Mouse (Mus musculus): ENCODE measurements around the gene Tex50. TPM values are rescaled to one million over a fixed set of nuclear protein-coding genes. Genes with fewer than 3 reads are reported as not detected.

Gene Tex50
- total and polyA plus RNA-seq, 3 experiments, result not detected

- Histone ChIP-seq H3K9ac (ENCODE audit: insufficient read depth, low read depth) (peak overlapping the region; percentile 50), H3K4me2 (ENCODE audit: insufficient read depth, low read depth, poor library complexity, severe bottlenecking) (peak overlapping the region; percentile 82), H3K4me1 (ENCODE audit: control insufficient read depth in 1 of 2, insufficient read depth in 2 of 2) (peaks cover 7 to 17% of the 10 kb centered on the region in 2 experiments; a peak in 2 of 4 replicates), H3K79me2 (replicated peaks; ENCODE audit: control insufficient read depth, extremely low read depth, insufficient read depth, poor library complexity, severe bottlenecking) (no peaks in the 10 kb centered on the region), H3K27me3 (replicated peaks) (no peaks in the 10 kb centered on the region), H3K4me3 (replicated peaks in 1 of 3; ENCODE audit: low read depth in 2 of 3, low read length in 2 of 3, poor library complexity in 1 of 3) (peak overlapping the region; percentile 48 to 60 (median 58)), H3K27ac (ENCODE audit: insufficient read depth, low read depth) (no peak overlapping the region), H3K9me3 (replicated peaks; ENCODE audit: low read length) (peaks cover 2% of the 10 kb centered on the region), H3K36me3 (replicated peaks in 1 of 2; ENCODE audit: control insufficient read depth in 1 of 2, insufficient read depth in 1 of 2, low read length in 1 of 2) (no peaks in the 10 kb centered on the region)
- in situ Hi-C loops (cut with MboI; ENCODE audit: low pct_ligation_motif_present, low pct_unique_long_range_greater_than_20kb, low sequenced_read_pairs), result loop anchor here (25.0 kb wide), 2 partner anchors 258 to 333 kb away; no protein-coding TSS in a partner anchor
- dilution Hi-C loops (cut with MboI; ENCODE audit: extremely low pct_ligation_motif_present, extremely low pct_unique_long_range_greater_than_20kb, low sequenced_read_pairs), result no loop called here
- DNase-seq (ENCODE audit: extremely low read depth), result peak; percentile 75
- TF ChIP-seq USF2 (conservative IDR thresholded peaks at IDR 0.05; ENCODE audit: low read depth, low read length) (no peak), ETS1 (conservative IDR thresholded peaks at IDR 0.05; ENCODE audit: low read depth, low read length) (no peak), ZMIZ1 (IDR thresholded peaks at IDR 0.05; ENCODE audit: low read depth, low read length) (no peak), MEF2A (IDR thresholded peaks at IDR 0.05; ENCODE audit: borderline replicate concordance, low read depth, low read length) (no peak), MAZ (IDR thresholded peaks at IDR 0.05; ENCODE audit: low read depth, low read length) (no peak), IRF4 (IDR thresholded peaks at IDR 0.05; ENCODE audit: low read depth, low read length) (0 out of 2 replicates have a peak, but pooled peaks have one; percentile 7), HCFC1 (IDR thresholded peaks at IDR 0.05; ENCODE audit: low read depth, low read length) (no peak), SMC3 (IDR thresholded peaks at IDR 0.05; ENCODE audit: low read depth, low read length) (peak; percentile 64), MXI1 (IDR thresholded peaks at IDR 0.05; ENCODE audit: low read depth, low read length) (peak; percentile 41; the same call in 1 of the 2 replicates), BHLHE40 (IDR thresholded peaks at IDR 0.05; ENCODE audit: low read depth, low read length) (no peak), NRF1 (IDR thresholded peaks at IDR 0.05; ENCODE audit: low read depth, low read length) (no peak), CHD1 (IDR thresholded peaks at IDR 0.05; ENCODE audit: low read depth, low read length) (no peak), GABPA (IDR thresholded peaks at IDR 0.05; ENCODE audit: insufficient replicate concordance, low read depth, low read length) (no peak), JUN (IDR thresholded peaks at IDR 0.05; ENCODE audit: insufficient read depth, low read depth, low read length) (no peak), USF1 (IDR thresholded peaks at IDR 0.05; ENCODE audit: low read depth, low read length) (no peak), MYC (IDR thresholded peaks at IDR 0.05; ENCODE audit: low read depth, low read length) (no peak), ZNF384 (IDR thresholded peaks at IDR 0.05; ENCODE audit: low read depth, low read length) (no peak; the same call in 1 of the 2 replicates), POLR2AphosphoS2 (IDR thresholded peaks at IDR 0.05; ENCODE audit: low read depth, low read length) (no peak), CHD2 (IDR thresholded peaks at IDR 0.05; ENCODE audit: low read length) (no peak), JUND (conservative IDR thresholded peaks at IDR 0.05; ENCODE audit: low read depth, low read length) (peak; percentile 45; the same call in 1 of the 2 replicates), CTCF (conservative IDR thresholded peaks at IDR 0.05 in 1 of 2, IDR thresholded peaks at IDR 0.05 in 1 of 2; ENCODE audit: low read depth in 2 of 2, low read length in 2 of 2) (peak; percentile 89 to 92), TBP (conservative IDR thresholded peaks at IDR 0.05; ENCODE audit: low read depth, low read length) (no peak), ZC3H11A (IDR thresholded peaks at IDR 0.05; ENCODE audit: low read depth, low read length) (no peak), UBTF (IDR thresholded peaks at IDR 0.05; ENCODE audit: low read depth, low read length) (no peak), EP300 (IDR thresholded peaks at IDR 0.05; ENCODE audit: low read length) (no peak), MAFK (IDR thresholded peaks at IDR 0.05; ENCODE audit: insufficient replicate concordance, low read length) (no peak), ELF1 (IDR thresholded peaks at IDR 0.05; ENCODE audit: low read depth, low read length) (no peak), KAT2A (IDR thresholded peaks at IDR 0.05; ENCODE audit: insufficient replicate concordance, low read length) (no peak), SIN3A (IDR thresholded peaks at IDR 0.05; ENCODE audit: low read length) (peak; percentile 70; the same call in 1 of the 2 replicates), E2F4 (IDR thresholded peaks at IDR 0.05; ENCODE audit: insufficient replicate concordance, low read depth, low read length) (no peak), ZKSCAN1 (IDR thresholded peaks at IDR 0.05; ENCODE audit: borderline replicate concordance, low read depth, low read length) (no peak), MAX (IDR thresholded peaks at IDR 0.05; ENCODE audit: low read length) (no peak), POLR2A (IDR thresholded peaks at IDR 0.05; ENCODE audit: low read depth, low read length) (no peak), NELFE (IDR thresholded peaks at IDR 0.05; ENCODE audit: low read depth, low read length) (no peak), TCF12 (IDR thresholded peaks at IDR 0.05; ENCODE audit: low read depth, low read length) (no peak), RAD21 (IDR thresholded peaks at IDR 0.05; ENCODE audit: low read depth, low read length) (peak; percentile 94), RCOR1 (conservative IDR thresholded peaks at IDR 0.05; ENCODE audit: low read depth, low read length) (no peak), PAX5 (IDR thresholded peaks at IDR 0.05; ENCODE audit: low read length) (no peak)
Measured at GRCm38 (mm10) chr1:161195541-161196351, 36.6 kb upstream of the Tex50 start.

All from CH12.LX (cell line).